Mouse (Mus musculus) heart, embryonic 14.5 days (tissue): ENCODE results near the gene Fos. TPM values are rescaled to one million over a fixed set of nuclear protein-coding genes. Genes with fewer than 3 reads are reported as not detected.

Source experiments
- ATAC-seq: fragments of 200-750 bp; cut with Nextera tagmentation; 2 replicates; pipeline ENCODE4 v1.8.0; 2017; ENCODE audit warnings: low read depth, moderate TSS enrichment; ENCODE audit not compliant: insufficient number of reproducible peaks, insufficient read depth, low FRiP score
- H3K27ac ChIP-seq, 2 experiments: fragments of 200-500 bp in 1 of 2; fragments of 300-500 bp in 1 of 2; sonication (generic) in 1 of 2; replicated peaks in 1 of 2; 2 replicates each; pipeline ENCODE4 v1.5.1; 2012 to 2014; ENCODE audit warnings: low read depth in 2 of 2, low read length in 2 of 2, control low read depth in 1 of 2, mild to moderate bottlenecking in 1 of 2, mixed read lengths in 1 of 2; ENCODE audit not compliant: control insufficient read depth in 1 of 2, insufficient read depth in 1 of 2
- H3K27me3 ChIP-seq: fragments of 300-500 bp; sonication (generic); 2 replicates; pipeline ENCODE4 v1.6.1; 2014; ENCODE audit warnings: mild to moderate bottlenecking, low read length, control low read depth; ENCODE audit not compliant: control insufficient read depth, insufficient read depth
- H3K36me3 ChIP-seq: fragments of 300-500 bp; sonication (generic); 2 replicates; pipeline ENCODE4 v1.6.1; 2014; ENCODE audit warnings: mild to moderate bottlenecking, control low read depth, low read length, mixed read lengths; ENCODE audit not compliant: control insufficient read depth, insufficient read depth
- H3K4me1 ChIP-seq, 2 experiments: fragments of 200-500 bp in 1 of 2; fragments of 300-500 bp in 1 of 2; sonication (generic) in 1 of 2; 2 replicates each; pipeline ENCODE4 v1.6.1; 2012 to 2014; ENCODE audit warnings: low read length in 2 of 2, control low read depth in 1 of 2, mixed read lengths in 1 of 2; ENCODE audit not compliant: control insufficient read depth in 2 of 2, insufficient read depth in 2 of 2
- H3K4me2 ChIP-seq: fragments of 300-500 bp; sonication (generic); 2 replicates; pipeline ENCODE4 v1.6.1; 2014; ENCODE audit warnings: mild to moderate bottlenecking, low read length
- H3K4me3 ChIP-seq, 2 experiments: fragments of 200-500 bp in 1 of 2; fragments of 300-500 bp in 1 of 2; sonication (generic) in 1 of 2; 2 replicates each; pipeline ENCODE4 v1.5.1; 2012 to 2014; ENCODE audit warnings: low read length in 2 of 2, mild to moderate bottlenecking in 2 of 2, control low read depth in 1 of 2, low read depth in 1 of 2, moderate library complexity in 1 of 2; ENCODE audit not compliant: control insufficient read depth in 1 of 2, insufficient read depth in 1 of 2
- H3K9ac ChIP-seq: fragments of 300-500 bp; sonication (generic); 2 replicates; pipeline ENCODE4 v1.6.1; 2014; ENCODE audit warnings: mild to moderate bottlenecking, low read length
- H3K9me3 ChIP-seq: fragments of 300-500 bp; sonication (generic); 2 replicates; pipeline ENCODE4 v1.6.1; 2016; ENCODE audit warnings: low read length, control low read depth; ENCODE audit not compliant: control insufficient read depth
- WGBS: fragments of 180-500 bp; shearing (Covaris S2); extraction: QIAGEN DNeasy Blood & Tissue Kit; methylation state at CpG from one replicate; pipeline ENCODE4 v1.1.7; 2014; 5-methylcytosine and 5-hydroxymethylcytosine counted together
- polyA plus RNA-seq: library from polyadenylated mRNA; unstranded; fragments of >200 nt; fragmentation: Nextera tagmentation; extraction: Ambion mirVana; gene quantifications from 2 replicates; pipeline ENCODE4 v1.2.1, GENCODE M21; 2014

Fos gene
- polyA plus RNA-seq, 1 experiment from 2014 or later, result 3.8 TPM

- 74% methylated on average over 8 of the region's 8 CpGs for WGBS
- peaks cover 17% of the 10 kb centered on the region; the same call in 1 of the 2 replicates for H3K9me3 ChIP-seq
- H3K27me3 ChIP-seq, result no peaks in the 10 kb centered on the region
- H3K4me1 ChIP-seq, result peaks cover 6 to 7% of the 10 kb centered on the region in 2 experiments; a peak in 2 of 4 replicates
- H3K4me3 ChIP-seq, result no peak overlapping the region
- H3K36me3 ChIP-seq, result no peaks in the 10 kb centered on the region
- H3K27ac ChIP-seq, result no peak overlapping the region
- H3K9ac ChIP-seq, result no peak overlapping the region
- no peak overlapping the region for H3K4me2 ChIP-seq
- ATAC-seq, result no peak
These were observed 25.3 kb downstream of the Fos start for GRCm38 (mm10) chr12:85499001-85499400.

- peaks cover 4 to 5% of the 10 kb centered on the region in 2 experiments; a peak in 2 of 4 replicates for H3K4me1 ChIP-seq
- no peaks in the 10 kb centered on the region for H3K27me3 ChIP-seq
- no peak for ATAC-seq
- no peak overlapping the region for H3K4me3 ChIP-seq
- no peak overlapping the region for H3K4me2 ChIP-seq
- no peak overlapping the region for H3K9ac ChIP-seq
- no peaks in the 10 kb centered on the region for H3K36me3 ChIP-seq
- H3K27ac ChIP-seq, result no peak overlapping the region
- 87% methylated on average over 4 of the region's 4 CpGs for WGBS
- peaks cover 22% of the 10 kb centered on the region for H3K9me3 ChIP-seq
These were observed 29.0 kb downstream of the Fos start for GRCm38 (mm10) chr12:85502682-85503081.

- Histone ChIP-seq H3K4me2 (no peak overlapping the region), H3K36me3 (no peaks in the 10 kb centered on the region), H3K4me3 (no peak overlapping the region), H3K27me3 (no peaks in the 10 kb centered on the region), H3K9me3 (peaks cover 7% of the 10 kb centered on the region), H3K4me1 (no peaks in the 10 kb centered on the region), H3K27ac (no peak overlapping the region), H3K9ac (no peak overlapping the region)
- no peak for ATAC-seq
- 18% methylated on average over 3 of the region's 3 CpGs for WGBS
These were observed 34.5 kb downstream of the Fos start for GRCm38 (mm10) chr12:85508235-85508634.

GRCm38 (mm10) chr12:85510013-85510412 is 36.3 kb downstream of the Fos start:
- Histone ChIP-seq H3K9me3 (peaks cover under 1% of the 10 kb centered on the region), H3K36me3 (no peaks in the 10 kb centered on the region), H3K27ac (no peak overlapping the region), H3K4me1 (no peaks in the 10 kb centered on the region), H3K27me3 (no peaks in the 10 kb centered on the region), H3K4me3 (no peak overlapping the region), H3K4me2 (no peak overlapping the region), H3K9ac (no peak overlapping the region)
- 96% methylated on average over 2 of the region's 2 CpGs for WGBS
- no peak for ATAC-seq

- H3K4me3 ChIP-seq, result no peak overlapping the region
- H3K9ac ChIP-seq, result no peak overlapping the region
- no peak for ATAC-seq
- no peaks in the 10 kb centered on the region for H3K4me1 ChIP-seq
- no peak overlapping the region for H3K27ac ChIP-seq
- H3K36me3 ChIP-seq, result no peaks in the 10 kb centered on the region
- WGBS, result 82% methylated on average over 6 of the region's 6 CpGs
- no peaks in the 10 kb centered on the region for H3K27me3 ChIP-seq
- no peaks in the 10 kb centered on the region for H3K9me3 ChIP-seq
- no peak overlapping the region for H3K4me2 ChIP-seq
These were observed 40.2 kb downstream of the Fos start for GRCm38 (mm10) chr12:85513789-85514447.

- no peaks in the 10 kb centered on the region for H3K27me3 ChIP-seq
- H3K9ac ChIP-seq, result no peak overlapping the region
- no peak for ATAC-seq
- H3K36me3 ChIP-seq, result no peaks in the 10 kb centered on the region
- H3K27ac ChIP-seq, result no peak overlapping the region
- H3K4me1 ChIP-seq, result no peaks in the 10 kb centered on the region
- no peaks in the 10 kb centered on the region for H3K9me3 ChIP-seq
- H3K4me3 ChIP-seq, result no peak overlapping the region
- 75% methylated on average over 5 of the region's 5 CpGs for whole genome bisulfite sequencing
- H3K4me2 ChIP-seq, result no peak overlapping the region
These were observed 41.3 kb downstream of the Fos start for GRCm38 (mm10) chr12:85514958-85515357.

GRCm38 (mm10) chr12:85515865-85516264 is 42.2 kb downstream of the Fos start:
- no peak for ATAC-seq
- H3K4me2 ChIP-seq, result no peak overlapping the region
- no peaks in the 10 kb centered on the region for H3K27me3 ChIP-seq
- no peak overlapping the region for H3K9ac ChIP-seq
- no peaks in the 10 kb centered on the region for H3K4me1 ChIP-seq
- no peak overlapping the region for H3K4me3 ChIP-seq
- WGBS, result 56% methylated on average over 3 of the region's 3 CpGs
- no peaks in the 10 kb centered on the region for H3K36me3 ChIP-seq
- no peak overlapping the region for H3K27ac ChIP-seq
- H3K9me3 ChIP-seq, result no peaks in the 10 kb centered on the region

- no peak overlapping the region for H3K27ac ChIP-seq
- no peak overlapping the region for H3K9ac ChIP-seq
- H3K36me3 ChIP-seq, result no peaks in the 10 kb centered on the region
- no peaks in the 10 kb centered on the region for H3K4me1 ChIP-seq
- no peak overlapping the region for H3K4me2 ChIP-seq
- no peaks in the 10 kb centered on the region for H3K9me3 ChIP-seq
- ATAC-seq, result no peak
- 88% methylated on average over 13 of the region's 13 CpGs for WGBS
- no peak overlapping the region for H3K4me3 ChIP-seq
- no peaks in the 10 kb centered on the region for H3K27me3 ChIP-seq
These were observed 43.6 kb downstream of the Fos start for GRCm38 (mm10) chr12:85517339-85517738.
